Mouse (Mus musculus) layer of hippocampus, adult 9-10 months (tissue): ENCODE measurements around the gene Asap3.

Experiments
- DNase-seq: peaks from one replicate; pipeline ENCODE4 v3.0.0; 2022; ENCODE audit warnings: low spot score

The Asap3 gene

DNA sequence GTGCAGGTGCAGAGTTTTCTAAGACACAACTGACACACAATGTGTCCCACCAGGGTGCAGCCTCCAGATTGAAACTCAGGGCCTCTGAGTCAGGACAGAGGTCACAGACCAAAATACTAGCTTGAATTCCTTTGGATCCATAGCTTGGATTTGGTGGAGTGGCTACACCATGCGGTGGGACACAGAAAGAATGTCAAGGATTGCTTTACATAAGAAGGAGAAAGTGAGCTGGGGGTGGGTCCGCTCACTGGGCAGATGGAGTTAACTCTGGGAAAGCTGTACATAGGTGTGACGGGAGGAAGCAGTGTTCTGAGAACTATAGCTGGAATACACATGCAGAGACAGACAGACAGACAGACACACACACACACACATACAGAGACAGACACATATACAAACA lies 53.8 kb downstream of the Asap3 start:
- DNase-seq, result no peak

DNA sequence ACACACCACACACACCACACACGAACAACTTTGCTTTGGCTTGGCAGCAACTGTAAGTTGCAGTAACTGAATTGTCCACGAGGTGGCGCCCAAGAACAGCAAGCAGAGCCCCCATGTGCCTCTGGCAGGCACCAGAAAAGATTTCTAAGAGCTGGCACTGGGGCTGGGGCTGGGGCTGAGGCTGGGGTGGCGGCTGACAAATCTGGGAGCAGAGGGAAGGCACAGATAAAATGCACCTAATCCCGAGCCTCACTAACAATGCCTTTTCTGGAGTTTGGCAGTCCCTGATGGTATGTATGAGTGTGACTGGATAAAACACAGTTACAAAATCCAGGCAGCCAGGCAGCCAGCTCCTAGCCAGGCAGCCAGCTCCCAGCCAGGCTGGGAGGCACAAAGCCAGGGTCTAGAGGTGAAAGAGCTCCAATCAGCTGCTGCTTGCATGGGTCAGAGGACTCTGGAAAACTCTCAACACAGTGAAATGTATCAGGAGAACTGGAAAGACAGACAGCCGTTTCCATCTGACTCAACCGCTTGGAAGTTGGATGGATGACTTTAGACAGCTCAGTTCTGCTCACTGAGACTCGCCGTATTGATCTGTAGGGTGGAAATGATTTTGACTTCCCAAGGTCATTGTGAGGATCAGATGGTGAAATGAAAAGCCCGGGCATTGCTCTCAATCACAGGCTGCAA lies 54.5 kb downstream of the Asap3 start:
- peak; percentile 41 for DNase-seq

DNA sequence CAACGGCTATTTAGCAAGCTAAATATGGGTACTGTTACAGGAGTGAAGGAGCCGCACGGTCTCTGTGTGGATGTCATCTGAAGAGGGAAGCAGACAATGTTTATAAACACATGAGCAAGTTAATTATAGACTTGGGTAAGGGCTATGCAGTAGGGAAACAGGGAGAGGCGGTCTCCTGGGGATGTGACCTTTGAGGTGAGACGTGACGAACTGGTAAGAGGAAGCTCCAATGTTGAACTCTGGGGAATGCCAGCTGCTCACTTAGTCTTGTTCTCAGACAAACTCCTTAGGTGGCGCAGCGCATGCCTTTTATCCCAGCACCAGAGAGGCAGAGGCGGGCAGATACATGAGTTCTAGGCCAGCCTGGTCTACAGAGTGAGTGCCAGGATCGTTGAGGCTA lies 55.7 kb downstream of the Asap3 start:
- no peak for DNase-seq

DNA sequence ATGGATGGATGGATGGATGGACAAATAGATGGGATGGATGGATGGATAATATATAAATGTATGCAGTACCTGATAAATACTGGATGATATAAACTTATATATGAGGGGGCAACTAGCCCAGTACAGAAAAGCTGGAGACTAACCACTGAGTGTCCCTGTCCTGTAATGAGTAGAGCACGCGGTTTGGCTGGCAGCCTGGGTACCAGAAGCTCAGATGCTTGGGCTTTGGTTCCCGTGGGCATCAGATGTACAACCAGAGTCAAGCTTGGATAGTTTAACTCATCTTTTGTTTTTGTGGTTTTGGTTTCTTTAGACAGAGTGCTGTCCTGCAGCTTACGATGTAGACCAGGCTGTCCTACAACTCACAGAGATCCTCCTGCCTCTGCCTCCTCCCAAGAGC lies 57.4 kb downstream of the Asap3 start:
- DNase-seq, result no peak

DNA sequence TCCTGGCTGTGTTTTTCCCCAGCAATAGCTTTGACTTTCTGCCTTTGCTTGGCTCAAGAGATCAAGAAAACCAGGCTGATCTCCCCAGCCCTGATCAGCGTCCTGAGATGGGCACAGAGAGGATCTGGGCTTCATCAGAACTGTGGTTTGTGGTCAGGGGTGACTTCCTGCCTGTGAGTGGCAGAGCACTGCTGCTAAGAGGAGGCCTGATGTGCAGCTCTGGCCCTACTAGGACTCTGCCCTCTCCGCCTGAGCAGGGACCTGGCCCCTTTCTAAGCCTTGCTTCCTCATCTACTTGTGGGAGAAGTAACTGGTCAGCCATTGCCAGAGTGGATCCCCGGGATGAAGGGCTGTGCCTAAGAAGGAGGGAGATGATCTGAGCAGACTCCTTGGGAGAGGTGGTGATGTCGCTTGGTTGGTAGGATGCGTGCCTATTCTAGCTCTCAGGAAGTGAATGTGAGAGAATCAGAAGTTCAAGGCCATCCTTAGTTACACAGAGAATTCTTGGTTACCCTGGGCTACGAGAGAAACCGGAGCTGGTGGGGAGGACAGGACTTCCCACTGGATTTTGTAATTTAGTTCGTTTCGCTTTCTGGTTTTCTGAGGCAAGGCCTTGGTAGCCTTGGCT lies 60.7 kb downstream of the Asap3 start:
- no peak for DNase-seq

DNA sequence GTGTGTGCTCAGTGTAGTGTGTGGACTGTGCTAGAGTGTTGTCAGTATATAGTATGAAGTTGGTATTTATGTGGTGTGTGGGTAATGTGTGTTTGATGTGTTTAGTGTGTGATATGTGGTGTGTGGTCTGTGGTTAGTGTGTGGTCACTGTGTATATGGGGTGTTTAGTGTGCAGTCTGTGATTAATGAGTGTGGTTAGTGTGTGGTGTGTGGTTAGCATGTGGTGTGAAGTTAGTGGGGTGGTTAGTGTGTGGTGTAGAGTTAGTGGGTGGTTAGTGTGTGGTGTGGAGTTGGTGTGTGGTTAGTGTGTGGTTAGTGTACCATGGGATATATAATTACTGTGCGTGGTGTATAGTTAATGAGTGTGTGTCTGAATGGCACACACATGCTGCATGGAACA lies 62.7 kb downstream of the Asap3 start:
- no peak for DNase-seq

DNA sequence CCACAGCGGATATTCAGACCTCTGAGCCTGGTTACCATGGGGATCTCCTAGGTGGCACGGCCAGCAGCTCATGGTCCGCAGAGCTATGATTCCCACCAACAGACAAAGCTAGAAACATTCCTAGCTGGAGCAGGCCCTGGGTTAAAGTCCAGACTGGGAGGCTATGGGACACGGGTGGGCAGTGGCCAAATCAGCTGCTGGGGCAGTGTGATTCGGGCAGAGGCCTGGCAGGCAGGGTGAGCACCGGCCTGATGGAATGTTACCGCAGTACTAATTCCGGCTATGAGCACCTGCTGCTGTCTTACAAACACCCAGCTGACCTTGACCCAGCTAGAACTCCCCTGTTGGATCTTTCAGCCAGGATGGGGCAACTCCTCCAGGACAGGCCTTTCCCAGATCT lies 64.5 kb downstream of the Asap3 start:
- DNase-seq, result no peak

DNA sequence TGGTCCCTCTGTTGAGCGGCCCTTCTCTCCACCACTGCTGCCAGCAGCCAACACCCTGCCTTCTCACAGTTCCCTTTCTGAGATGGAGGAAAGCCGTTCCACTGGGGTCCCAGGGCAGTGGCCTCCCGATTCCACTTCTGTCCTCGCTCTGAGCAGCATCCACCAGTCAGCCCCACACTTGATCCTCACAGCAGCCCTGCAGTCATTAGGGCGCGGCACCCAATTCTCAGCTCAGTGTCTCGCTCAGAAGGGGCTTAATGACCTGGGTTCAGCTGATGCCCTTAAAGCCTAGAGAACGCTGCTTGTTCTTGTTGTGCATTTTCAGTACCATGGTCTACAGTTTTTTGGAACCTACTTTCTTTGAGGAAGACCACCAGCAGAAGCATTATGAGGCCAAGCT lies 74.9 kb downstream of the Asap3 start:
- no peak for DNase-seq

DNA sequence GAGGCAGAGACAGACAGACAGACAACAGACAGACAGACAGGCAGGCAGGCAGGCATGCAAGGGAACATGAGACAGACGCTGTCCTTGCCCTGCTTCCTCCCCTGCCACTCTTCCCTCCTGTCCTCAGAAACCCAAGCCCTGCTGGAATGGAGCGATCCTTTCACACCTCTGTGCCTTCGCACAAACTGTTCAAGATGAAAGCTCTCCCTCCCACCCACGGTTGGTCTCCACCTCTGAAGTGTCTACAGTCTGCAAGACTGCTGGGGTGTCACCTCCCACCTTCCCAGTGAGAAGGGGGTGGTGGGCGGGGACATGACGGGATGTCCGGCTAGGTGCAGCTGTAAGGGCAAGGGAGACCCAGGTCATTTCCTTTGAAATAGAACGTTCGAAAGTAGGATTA lies 75.4 kb downstream of the Asap3 start:
- no peak for DNase-seq

DNA sequence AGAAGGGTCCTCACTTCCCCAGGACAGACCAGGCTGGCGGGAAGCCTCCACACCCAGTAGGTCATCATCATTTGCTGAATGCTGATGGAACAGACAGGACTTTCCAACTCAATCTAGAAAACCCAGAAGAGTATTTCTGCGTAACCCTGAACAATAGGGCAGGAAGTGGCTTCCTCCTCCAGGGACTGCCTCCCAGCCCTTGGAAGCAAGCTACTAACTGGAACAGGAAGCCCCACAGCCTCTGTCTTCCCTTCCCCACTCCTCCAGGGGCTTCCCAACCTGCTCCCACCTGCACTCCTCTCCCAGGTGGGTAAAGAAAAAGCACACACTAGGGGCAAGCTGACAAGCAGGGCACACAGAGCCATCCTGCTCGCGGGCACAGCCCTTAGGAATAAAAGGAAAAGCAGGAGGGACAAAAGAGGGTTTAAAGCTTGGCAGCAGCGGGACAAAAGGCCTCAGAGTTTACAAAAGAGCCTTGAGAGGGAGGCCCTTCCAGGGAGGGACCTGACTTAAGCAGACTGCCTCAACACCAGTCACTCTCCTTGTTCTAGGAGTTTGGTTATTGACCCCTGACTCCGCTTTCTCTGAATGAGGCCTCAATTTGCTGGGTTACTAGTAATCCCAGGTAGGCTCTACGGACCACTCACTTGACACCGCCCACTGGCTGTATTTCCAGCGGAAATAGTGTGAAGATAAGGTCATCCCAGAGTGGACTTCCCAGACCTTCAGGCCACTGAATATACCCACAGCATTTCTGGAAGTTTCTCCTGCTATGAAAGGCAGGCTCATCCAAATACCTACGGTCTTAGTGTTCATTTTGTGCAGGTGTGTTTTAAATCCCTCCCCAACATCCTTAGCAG lies 76.7 kb downstream of the Asap3 start:
- DNase-seq, result no peak

DNA sequence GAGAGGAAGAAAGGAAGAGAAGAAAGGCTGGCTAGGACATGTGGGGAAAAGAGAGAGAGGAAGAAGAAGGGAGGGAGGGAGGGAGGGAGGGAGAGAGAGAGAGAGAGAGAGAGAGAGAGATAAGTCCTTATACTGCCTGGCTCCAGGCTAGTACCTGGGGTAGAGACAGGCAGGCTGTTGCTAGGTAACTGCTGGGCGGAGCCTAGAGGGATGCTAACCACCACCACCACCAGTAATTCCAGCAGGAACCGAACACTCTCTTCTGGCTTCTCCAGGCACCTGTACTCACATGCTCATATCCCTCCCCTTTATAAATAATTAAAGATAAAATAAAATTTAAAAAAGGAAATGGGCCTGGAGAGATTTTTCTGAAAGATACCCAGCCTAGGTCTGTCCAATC lies 77.6 kb downstream of the Asap3 start:
- no peak for DNase-seq

DNA sequence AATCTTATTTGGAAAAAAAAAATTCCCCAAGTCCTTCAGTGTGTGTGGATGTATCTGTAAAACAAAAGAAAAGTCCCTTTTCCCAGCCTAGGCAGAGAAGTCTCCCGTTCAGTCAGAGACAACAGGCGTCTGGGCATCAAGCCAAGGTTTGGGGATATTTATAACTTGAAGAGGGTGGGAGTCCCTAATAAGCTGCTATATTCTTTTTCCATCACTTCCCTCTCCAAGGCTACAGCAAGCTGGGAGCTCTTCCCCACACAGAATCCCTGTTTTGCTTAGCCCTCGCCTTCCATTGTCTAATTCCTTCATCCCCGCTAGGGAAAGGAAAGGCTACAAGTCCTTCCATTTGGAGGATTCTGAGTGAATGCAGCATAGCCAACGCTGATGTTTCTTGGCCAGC lies 78.3 kb downstream of the Asap3 start, which contains the start of gene Zfp46:
Gene Zfp46, plus strand, starts transcription at position 229 of the 400 bp plus-strand sequence.
- DNase-seq, result peak; percentile 76

DNA sequence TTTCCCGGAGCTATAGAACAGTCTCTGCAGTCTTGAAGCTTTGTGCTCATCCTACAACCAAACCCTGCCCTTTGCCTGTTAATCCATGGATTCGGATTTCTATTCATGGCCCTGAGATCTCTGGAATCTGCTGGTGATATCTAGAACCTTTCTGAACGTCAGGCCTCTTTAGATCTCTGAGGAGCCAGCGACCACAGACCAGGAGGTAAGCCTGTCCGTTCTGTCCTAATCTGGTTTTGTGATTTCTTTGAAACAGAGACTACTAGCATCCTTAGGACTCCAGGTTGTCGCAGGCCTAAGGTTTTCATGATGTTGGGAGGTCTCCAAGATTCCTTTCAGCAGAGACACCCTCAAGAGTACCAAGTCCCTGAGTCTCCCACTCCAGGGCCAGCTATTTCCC lies 78.7 kb downstream of the Asap3 start:
- DNase-seq, result no peak

DNA sequence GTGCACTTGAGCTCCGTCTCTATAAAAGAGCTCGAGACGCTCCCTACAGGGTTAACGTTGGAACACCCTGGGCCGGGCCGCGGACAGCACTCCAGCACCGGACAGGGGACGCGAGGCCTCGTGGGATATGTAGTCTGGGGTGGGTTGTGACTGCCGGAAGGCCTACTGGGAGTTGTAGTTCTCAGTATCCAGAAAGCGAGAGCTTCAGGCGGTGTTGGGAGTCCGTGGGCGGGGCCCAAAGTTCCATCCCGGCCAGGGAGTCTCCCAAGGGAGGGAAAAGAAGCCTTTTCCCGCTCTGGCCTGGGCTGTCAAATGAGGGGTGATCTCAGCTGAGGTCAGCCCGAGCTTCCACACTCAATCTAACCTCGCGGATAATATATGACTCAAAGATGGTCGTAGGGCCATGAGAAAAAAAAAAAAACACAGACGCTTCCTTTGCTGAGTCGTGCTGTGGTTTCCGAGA lies 79.2 kb downstream of the Asap3 start:
- DNase-seq, result peak; percentile 93

DNA sequence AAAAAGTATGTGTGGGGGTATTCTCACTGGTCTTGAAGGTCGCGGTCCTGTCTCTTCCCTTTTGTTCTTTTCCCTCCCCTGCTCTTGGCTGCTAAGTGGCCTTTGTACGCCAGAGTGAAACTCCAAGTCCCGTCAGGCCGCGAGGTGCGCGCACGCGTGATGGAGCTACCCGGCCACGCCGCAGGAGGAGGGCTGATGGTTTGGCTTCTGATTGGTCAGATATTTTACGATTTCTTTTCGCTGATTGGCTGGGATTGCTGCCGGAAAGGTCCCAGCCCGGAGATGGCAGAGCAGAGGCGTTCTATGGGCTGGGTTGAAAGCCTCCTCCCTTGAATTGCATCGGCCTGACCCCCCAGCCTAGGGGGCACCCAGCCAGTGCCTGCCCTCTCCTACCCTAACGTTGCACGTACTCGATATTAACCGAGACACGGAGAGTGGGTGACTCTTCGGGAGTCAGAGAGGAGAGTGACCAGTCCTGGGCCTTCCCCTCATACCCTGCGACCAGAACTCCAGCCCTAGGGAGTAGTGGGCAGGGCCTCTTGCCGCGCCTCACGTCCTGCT lies 79.7 kb downstream of the Asap3 start:
- peak; percentile 95 for DNase-seq

DNA sequence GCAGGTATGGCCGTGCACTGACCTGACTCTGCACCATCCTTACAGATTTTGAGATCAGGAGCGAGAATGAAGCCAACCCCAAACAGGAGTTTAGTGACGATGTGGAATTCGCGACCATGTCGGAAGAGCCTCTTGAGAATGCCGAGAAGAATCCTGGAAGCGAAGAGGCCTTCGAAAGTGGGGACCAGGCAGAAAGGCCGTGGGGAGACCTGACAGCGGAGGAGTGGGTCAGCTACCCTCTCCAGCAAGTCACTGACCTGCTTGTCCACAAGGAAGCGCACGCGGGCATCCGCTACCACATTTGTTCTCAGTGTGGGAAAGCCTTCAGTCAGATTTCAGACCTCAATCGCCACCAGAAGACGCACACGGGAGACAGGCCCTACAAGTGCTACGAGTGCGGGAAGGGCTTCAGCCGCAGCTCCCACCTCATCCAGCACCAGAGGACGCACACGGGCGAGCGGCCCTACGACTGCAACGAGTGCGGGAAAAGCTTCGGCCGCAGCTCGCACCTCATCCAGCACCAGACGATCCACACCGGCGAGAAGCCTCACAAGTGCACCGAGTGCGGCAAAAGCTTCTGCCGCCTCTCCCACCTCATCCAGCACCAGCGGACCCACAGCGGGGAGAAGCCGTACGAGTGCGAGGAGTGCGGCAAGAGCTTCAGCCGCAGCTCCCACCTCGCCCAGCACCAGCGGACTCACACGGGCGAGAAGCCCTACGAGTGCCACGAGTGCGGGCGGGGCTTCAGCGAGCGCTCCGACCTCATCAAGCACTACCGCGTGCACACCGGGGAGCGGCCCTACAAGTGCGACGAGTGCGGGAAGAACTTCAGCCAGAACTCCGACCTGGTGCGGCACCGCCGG lies 84.0 kb downstream of the Asap3 start:
- no peak for DNase-seq

DNA sequence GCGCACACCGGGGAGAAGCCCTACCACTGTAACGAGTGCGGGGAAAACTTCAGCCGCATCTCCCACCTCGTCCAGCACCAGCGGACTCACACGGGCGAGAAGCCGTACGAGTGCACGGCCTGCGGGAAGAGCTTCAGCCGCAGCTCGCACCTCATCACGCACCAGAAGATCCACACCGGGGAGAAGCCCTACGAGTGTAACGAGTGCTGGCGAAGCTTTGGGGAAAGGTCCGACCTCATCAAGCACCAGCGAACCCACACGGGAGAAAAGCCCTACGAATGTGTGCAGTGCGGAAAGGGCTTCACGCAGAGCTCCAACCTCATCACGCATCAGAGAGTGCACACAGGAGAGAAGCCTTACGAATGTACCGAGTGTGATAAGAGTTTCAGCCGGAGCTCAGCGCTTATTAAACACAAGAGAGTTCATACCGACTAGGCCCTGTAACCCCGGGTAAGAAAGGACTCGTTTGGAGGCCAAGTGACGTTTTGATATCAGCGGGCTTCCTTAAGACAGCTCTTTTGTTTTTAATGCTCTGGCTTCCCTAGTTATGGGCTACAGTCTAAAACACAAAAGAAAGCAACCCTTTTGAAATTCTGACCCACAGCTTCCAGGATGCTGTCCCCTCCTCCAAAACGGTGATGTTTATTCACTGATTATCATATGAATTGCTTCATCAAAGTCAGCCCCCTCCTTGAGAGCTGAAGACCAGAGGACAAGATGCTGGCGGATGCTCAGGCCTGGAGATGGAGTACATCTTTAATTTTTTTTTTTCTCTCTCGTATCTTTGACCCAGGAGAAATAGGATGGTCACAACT lies 84.8 kb downstream of the Asap3 start:
- no peak for DNase-seq

DNA sequence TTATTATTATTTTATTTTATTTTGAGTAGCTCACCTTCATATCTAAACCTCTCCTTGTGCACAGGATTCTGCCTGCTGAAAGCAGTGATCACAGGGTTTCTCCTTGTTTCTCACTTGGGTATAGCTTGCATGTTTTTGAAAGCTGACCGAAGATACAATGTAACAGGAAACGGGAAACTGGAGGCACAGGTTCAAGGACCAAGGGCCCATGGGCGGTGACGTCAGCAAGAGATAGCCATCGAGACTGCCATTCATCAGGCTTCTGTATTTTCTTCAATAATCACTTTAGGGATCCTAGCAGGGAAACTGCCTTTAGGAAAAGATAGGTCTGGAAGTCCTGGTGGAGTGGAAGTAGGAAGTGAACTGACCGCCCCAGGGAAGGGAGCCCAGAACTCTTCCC lies 85.5 kb downstream of the Asap3 start:
- DNase-seq, result no peak
